Mouse (Mus musculus): Measurements from ENCODE around the gene Gm21800. TPM values are rescaled to one million over a fixed set of nuclear protein-coding genes. Genes with fewer than 3 reads are reported as not detected.

Gm21800 gene
- not detected in 2 replicates for polyA plus RNA-seq (2015; fragmentation: Nextera tagmentation; extraction: Ambion mirVana)

GRCm38 (mm10) chrY:41406198-41406597 is at the start of gene Gm21800:
TSS of gene Gm21800 (plus strand) at chrY:41406498.

